Mouse (Mus musculus) liver, postnatal 0 days (tissue): ENCODE data around the gene Cep170b. TPM values are rescaled to one million over a fixed set of nuclear protein-coding genes. Genes with fewer than 3 reads are reported as not detected.
A peak's percentile ranks its signal among the peaks of the same experiment; 100 is the strongest.

Experiments used
- ATAC-seq: fragments of 200-750 bp; cut with Nextera tagmentation; 2 replicates; pipeline ENCODE4 v1.8.0; 2017; ENCODE audit warnings: mild to moderate bottlenecking, moderate library complexity
- DNase-seq: peaks from one replicate; pipeline ENCODE4 v3.0.0-alpha.2; 2016
- H3K27ac ChIP-seq: fragments of 300-500 bp; sonication (generic); 2 replicates; pipeline ENCODE4 v1.5.1; 2014; ENCODE audit warnings: antibody characterized with exemption, moderate library complexity, mild to moderate bottlenecking, low read depth
- H3K27me3 ChIP-seq: fragments of 300-500 bp; sonication (generic); 2 replicates; pipeline ENCODE4 v1.6.1; 2014; ENCODE audit warnings: low read length, control low read depth, mixed read lengths; ENCODE audit not compliant: insufficient read depth
- H3K36me3 ChIP-seq: fragments of 300-500 bp; sonication (generic); replicated peaks from 2 replicates; pipeline ENCODE4 v1.6.1; 2014; ENCODE audit warnings: mild to moderate bottlenecking, control low read depth, low read length, moderate library complexity, mixed read lengths; ENCODE audit not compliant: insufficient read depth
- H3K4me1 ChIP-seq: fragments of 300-500 bp; sonication (generic); 2 replicates; pipeline ENCODE4 v1.6.1; 2014; ENCODE audit warnings: antibody characterized with exemption, mild to moderate bottlenecking, control low read depth; ENCODE audit not compliant: insufficient read depth
- H3K4me2 ChIP-seq: fragments of 300-500 bp; sonication (generic); 2 replicates; pipeline ENCODE4 v1.6.1; 2014; ENCODE audit warnings: low read depth, mild to moderate bottlenecking, low read length, moderate library complexity, mixed read lengths
- H3K4me3 ChIP-seq: fragments of 300-500 bp; sonication (generic); 2 replicates; pipeline ENCODE4 v1.5.1; 2014; ENCODE audit warnings: low read depth, low read length
- H3K9ac ChIP-seq: fragments of 300-500 bp; sonication (generic); replicated peaks from 2 replicates; pipeline ENCODE4 v1.6.1; 2014; ENCODE audit warnings: mild to moderate bottlenecking, moderate library complexity
- H3K9me3 ChIP-seq: fragments of 300-500 bp; sonication (generic); 2 replicates; pipeline ENCODE4 v1.6.1; 2016; ENCODE audit warnings: mild to moderate bottlenecking, control low read depth, low read length, mixed read lengths
- CTCF ChIP-seq: sonication (generic); IDR thresholded peaks from 2 replicates; pipeline ENCODE4 v1.5.1; 2016; ENCODE audit warnings: antibody characterized with exemption, low read depth
- EP300 ChIP-seq: IDR thresholded peaks from 2 replicates; pipeline ENCODE4 v1.6.1; 2016; ENCODE audit warnings: antibody characterized with exemption, low read depth, mild to moderate bottlenecking
- WGBS: fragments of 180-500 bp; shearing (Covaris S2); extraction: QIAGEN DNeasy Blood & Tissue Kit; methylation state at CpG from one replicate; pipeline ENCODE4 v1.1.7; 2014; ENCODE audit not compliant: insufficient replicate concordance; 5-methylcytosine and 5-hydroxymethylcytosine counted together
- polyA plus RNA-seq: library from polyadenylated mRNA; unstranded; fragments of >200 nt; fragmentation: Nextera tagmentation; extraction: Ambion mirVana; gene quantifications from 2 replicates; pipeline ENCODE4 v1.2.1, GENCODE M21; 2015

Gene Cep170b
- polyA plus RNA-seq, 1 experiment from 2014 or later, result 4.0 TPM

DNA sequence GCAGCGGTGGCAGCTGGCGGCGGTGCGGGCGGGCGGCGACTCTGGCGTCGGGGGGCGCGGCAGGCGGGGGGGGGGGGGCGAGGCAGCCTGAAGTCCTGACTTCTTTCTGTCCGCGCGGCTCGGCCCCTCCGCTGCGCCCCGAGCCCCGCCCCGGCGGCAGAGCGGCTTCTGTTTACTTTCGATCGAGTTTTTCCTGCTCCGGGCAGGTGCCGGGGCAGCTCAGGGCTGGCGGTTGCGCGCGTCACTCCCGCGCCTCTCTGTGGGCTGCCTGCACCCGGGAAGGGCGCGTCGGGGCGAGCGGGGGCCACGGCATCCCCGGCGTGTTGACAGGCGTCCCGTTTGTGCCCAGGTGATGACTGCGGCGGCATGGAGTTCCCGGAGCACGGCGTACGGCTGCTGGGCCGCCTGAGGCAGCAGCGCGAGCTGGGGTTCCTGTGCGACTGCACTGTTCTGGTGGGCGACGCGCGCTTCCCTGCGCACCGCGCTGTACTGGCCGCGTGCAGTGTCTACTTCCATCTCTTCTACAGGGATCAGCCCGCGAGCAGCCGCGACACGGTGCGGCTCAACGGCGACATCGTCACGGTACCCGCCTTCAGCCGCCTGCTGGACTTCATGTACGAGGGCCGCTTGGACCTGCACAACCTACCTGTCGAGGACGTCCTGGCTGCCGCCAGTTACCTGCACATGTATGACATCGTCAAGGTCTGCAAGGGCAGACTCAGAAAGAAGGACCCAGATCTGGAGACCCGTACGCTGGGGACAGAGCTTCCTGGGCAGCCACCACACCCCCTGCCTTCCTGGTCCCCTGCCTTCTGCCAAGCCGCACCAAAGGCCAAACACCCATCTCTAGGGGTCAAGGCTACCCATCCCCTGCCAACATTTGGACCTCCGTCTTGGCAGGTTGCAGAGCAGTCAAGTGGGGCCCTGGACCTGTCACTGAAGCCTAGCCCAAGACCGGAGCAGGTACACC lies 40.9 kb upstream of the Cep170b start:
- Histone ChIP-seq H3K4me1 (peaks cover 24% of the 10 kb centered on the region), H3K9ac (peak overlapping the region; percentile 62)
- 8% methylated on average over 61 of the region's 87 CpGs for WGBS

DNA sequence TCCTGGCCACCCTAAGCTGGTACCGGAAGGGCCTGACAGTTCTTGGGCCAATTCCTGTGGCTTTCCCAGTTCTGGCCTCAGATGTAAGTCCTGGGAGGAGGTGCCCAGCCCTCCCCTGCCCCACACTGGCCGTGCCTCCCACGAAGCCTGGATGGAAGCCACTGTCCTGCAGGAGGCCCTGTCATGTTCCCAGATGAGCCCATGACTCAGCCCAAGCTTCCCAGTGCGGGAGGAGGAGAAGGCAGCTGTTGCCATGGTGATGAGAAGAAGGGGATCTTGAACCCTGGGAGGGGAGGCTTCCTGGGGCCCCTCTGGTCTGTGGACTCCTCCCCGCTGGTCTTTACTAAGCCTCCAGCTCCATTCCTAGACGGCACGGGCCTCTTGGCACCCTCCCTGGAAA lies 36.9 kb upstream of the Cep170b start:
- 62% methylated on average over 7 of the region's 7 CpGs for WGBS
- Histone ChIP-seq H3K9me3 (no peaks in the 10 kb centered on the region), H3K36me3 (0 out of 2 replicates have a peak, but pooled peaks cover 3% of the 10 kb centered on the region), H3K4me2 (no peak overlapping the region), H3K4me3 (no peak overlapping the region), H3K27ac (no peak overlapping the region), H3K4me1 (peaks cover 8% of the 10 kb centered on the region), H3K27me3 (peaks cover 25% of the 10 kb centered on the region), H3K9ac (no peak overlapping the region)
- DNase-seq, result no peak
- TF ChIP-seq CTCF (no peak), EP300 (no peak)
- no peak for ATAC-seq

More for the DNA sequence above, 40.9 kb upstream of the Cep170b start:
- TF ChIP-seq EP300 (no peak), CTCF (no peak)
- Histone ChIP-seq H3K4me2 (peak overlapping the region; percentile 86), H3K27me3 (peaks cover 32% of the 10 kb centered on the region), H3K36me3 (0 out of 2 replicates have a peak, but pooled peaks cover 3% of the 10 kb centered on the region), H3K4me3 (peak overlapping the region; percentile 67), H3K27ac (0 out of 2 replicates have a peak overlapping the region, but pooled peaks have one; percentile 23), H3K9me3 (no peaks in the 10 kb centered on the region)
- ATAC-seq (peak; percentile 46), DNase-seq (peak; percentile 61)

DNA sequence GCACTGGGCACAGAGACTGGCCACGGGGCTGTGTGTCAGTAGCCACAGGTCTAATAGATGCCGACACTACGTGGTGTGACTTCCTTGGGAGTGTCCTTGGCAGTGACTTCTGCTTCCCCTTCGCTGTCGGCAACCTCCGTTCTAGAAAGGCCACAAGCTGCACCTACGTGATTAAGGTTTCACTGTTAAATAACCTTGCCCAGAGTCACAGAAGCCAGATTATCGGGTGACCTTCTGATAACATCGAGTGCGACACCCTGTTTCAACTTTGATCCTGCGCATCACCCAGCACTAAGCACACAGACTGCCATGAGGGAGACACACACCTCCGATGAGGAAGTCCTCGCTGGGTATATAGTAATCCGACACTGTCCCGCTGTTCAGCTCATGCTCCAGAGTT lies 31.8 kb upstream of the Cep170b start:
- WGBS, result 13% methylated on average over 15 of the region's 15 CpGs
- peaks cover 8% of the 10 kb centered on the region for H3K4me1 ChIP-seq
- H3K4me3 ChIP-seq, result 0 out of 2 replicates have a peak overlapping the region, but pooled peaks have one; percentile 2
- 0 out of 2 replicates have a peak overlapping the region, but pooled peaks have one; percentile 34 for H3K9ac ChIP-seq
- no peaks in the 10 kb centered on the region; the same call in 1 of the 2 replicates for H3K36me3 ChIP-seq
- H3K4me2 ChIP-seq, result peak overlapping the region; percentile 33; the same call in 1 of the 2 replicates
- no peaks in the 10 kb centered on the region for H3K9me3 ChIP-seq
- no peak for ATAC-seq
- DNase-seq, result peak; percentile 39
- no peak for TF ChIP-seq CTCF
- TF ChIP-seq EP300, result no peak
- H3K27ac ChIP-seq, result peak overlapping the region; percentile 44; the same call in 1 of the 2 replicates
- H3K27me3 ChIP-seq, result no peaks in the 10 kb centered on the region

DNA sequence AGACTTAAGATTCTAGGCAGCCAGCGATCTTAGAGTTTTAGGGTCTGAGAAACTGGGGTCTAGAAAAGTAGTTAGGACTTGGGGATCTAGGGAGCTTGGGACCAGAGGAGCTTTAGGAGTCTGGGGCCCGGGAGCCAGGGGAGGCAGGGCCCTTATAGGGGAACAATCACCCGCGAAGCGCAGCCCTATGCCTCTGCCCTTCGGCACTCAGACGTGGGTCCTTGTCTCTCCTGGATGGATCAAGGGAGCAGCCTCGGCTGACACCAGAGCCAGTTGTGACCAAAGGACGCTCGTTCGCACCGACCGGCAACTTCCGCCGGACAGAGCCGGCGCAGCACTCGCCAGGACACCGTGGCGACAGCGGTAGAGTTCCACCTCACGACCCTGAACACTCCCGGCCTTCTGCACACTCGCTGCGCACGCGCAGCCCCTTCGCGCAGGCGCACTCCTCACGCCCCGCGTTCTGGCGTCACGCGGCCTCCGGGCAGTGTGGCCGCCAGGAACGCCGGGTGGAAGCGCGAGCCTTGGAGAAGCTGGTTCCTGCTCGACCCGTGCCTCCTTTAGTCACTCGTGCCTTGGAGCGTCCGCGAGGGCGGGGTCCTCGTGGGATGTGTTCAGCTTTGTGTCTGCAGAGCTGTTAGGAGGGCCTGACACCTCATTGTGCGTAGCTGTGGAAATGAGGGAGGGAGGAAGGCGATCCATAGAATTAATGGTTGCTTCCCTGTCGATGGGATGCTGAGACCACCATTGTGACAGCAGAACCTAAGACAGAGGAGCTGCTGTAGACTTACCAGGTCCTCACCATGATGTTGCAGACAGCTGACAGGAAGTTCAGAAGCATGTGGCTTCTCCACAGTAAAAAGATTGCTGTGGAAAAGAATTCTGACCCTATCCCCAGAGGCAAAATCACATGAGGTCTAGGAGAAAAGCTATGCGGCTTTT lies 26.8 kb upstream of the Cep170b start:
- H3K4me1 ChIP-seq, result peaks cover 14% of the 10 kb centered on the region
- DNase-seq (peak; percentile 93), ATAC-seq (peak; percentile 98)
- H3K9ac ChIP-seq, result peak overlapping the region; percentile 84
- TF ChIP-seq EP300, result no peak
- no peak for TF ChIP-seq CTCF
- peak overlapping the region; percentile 86 for H3K4me2 ChIP-seq
- peak overlapping the region; percentile 79 for H3K27ac ChIP-seq
- H3K27me3 ChIP-seq, result 0 out of 2 replicates have a peak, but pooled peaks cover 3% of the 10 kb centered on the region
- H3K4me3 ChIP-seq, result peak overlapping the region; percentile 65
- no peaks in the 10 kb centered on the region; the same call in 1 of the 2 replicates for H3K36me3 ChIP-seq
- no peaks in the 10 kb centered on the region for H3K9me3 ChIP-seq
- 2% methylated on average over 54 of the region's 54 CpGs for WGBS

DNA sequence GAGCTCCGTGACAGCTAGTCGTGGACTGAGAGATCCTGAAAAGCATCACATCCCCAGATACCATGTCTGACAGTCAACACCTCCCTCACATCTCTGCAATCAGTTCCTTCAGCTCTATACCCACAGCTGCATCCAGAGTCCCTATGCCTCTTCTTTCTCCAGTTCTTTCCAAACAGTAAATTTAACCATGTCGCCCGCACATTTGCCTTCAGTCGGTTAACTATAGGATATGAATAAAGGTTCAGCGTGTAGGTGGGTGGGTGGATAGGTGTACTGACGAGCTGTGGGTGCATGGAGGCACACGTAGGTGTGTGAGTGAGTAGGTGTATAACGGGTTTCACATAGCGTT lies 26.2 kb upstream of the Cep170b start:
- H3K4me3 ChIP-seq, result peak overlapping the region; percentile 65
- peak overlapping the region; percentile 84; the same call in 1 of the 2 replicates for H3K9ac ChIP-seq
- H3K4me2 ChIP-seq, result peak overlapping the region; percentile 86
- ATAC-seq (no peak), DNase-seq (no peak)
- TF ChIP-seq CTCF, result no peak
- TF ChIP-seq EP300, result no peak
- 0 out of 2 replicates have a peak, but pooled peaks cover 3% of the 10 kb centered on the region for H3K27me3 ChIP-seq
- WGBS, result 78% methylated on average over 10 of the region's 10 CpGs
- peak overlapping the region; percentile 79; the same call in 1 of the 2 replicates for H3K27ac ChIP-seq
- H3K4me1 ChIP-seq, result peaks cover 14% of the 10 kb centered on the region
- H3K36me3 ChIP-seq, result no peaks in the 10 kb centered on the region; the same call in 1 of the 2 replicates
- H3K9me3 ChIP-seq, result no peaks in the 10 kb centered on the region
